Mouse (Mus musculus): Measurements from ENCODE around the gene Col28a1. TPM values are rescaled to one million over a fixed set of nuclear protein-coding genes. Genes with fewer than 3 reads are reported as not detected.

The Col28a1 gene
- 0.05 and 0.06 TPM in 2 replicates for polyA plus RNA-seq (2016; fragmentation: Nextera tagmentation; extraction: Ambion mirVana)

DNA sequence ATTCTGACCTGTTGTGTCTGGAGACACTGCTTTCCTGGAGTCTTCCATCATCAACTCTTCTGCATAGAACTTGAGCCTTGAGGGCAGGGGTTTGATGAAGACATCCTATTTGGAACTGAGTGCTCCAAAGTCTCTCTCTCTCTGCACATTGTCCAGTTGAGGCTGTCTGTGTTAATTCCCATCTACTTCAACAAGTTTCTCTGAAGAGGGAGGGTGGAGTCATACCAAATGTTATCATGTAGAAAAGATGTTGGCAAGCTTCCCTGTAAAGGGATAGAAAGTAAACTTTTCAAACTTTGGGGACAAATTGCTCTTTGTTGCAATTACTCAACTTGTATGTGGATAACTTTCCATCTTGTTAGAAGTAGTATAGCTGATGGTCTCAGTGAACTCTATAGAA, at the start of gene Col28a1:
Gene Col28a1 (minus strand): TSS at position 101 of the 400 bp plus-strand sequence.
- no peak within 1 kb of the TSS for H3K9ac ChIP-seq
- H3K4me2 ChIP-seq: no peak within 1 kb of the TSS
- no peaks in the 10 kb centered on the region for H3K4me1 ChIP-seq
- no peak for ATAC-seq
- no peaks in the 10 kb centered on the region for H3K27me3 ChIP-seq (replicated peaks)
- H3K27ac ChIP-seq: no peak within 1 kb of the TSS
- H3K36me3 ChIP-seq: no peaks in the 10 kb centered on the region
- H3K4me3 ChIP-seq: no peak within 1 kb of the TSS
- 0 out of 2 replicates have a peak, but pooled peaks cover 6% of the 10 kb centered on the region for H3K9me3 ChIP-seq (replicated peaks)

- Histone ChIP-seq H3K4me1 (no peaks in the 10 kb centered on the region), H3K27ac (no peak overlapping the region), H3K36me3 (peaks cover 72% of the 10 kb centered on the region), H3K4me2 (no peak overlapping the region), H3K9ac (no peak overlapping the region), H3K4me3 (no peak overlapping the region), H3K27me3 (replicated peaks) (no peaks in the 10 kb centered on the region), H3K9me3 (replicated peaks) (no peaks in the 10 kb centered on the region)
- WGBS (ENCODE audit: insufficient replicate concordance): 76% methylated on average over 3 of the region's 3 CpGs
- ATAC-seq: no peak
Measured at GRCm38 (mm10) chr6:8228596-8228995, 36.2 kb upstream of the Col28a1 start.

- ATAC-seq: no peak
- no peak overlapping the region for H3K4me2 ChIP-seq
- H3K4me3 ChIP-seq: no peak overlapping the region
- H3K4me1 ChIP-seq: no peaks in the 10 kb centered on the region
- H3K27ac ChIP-seq: no peak overlapping the region
- 74% methylated on average over 3 of the region's 3 CpGs for WGBS (ENCODE audit: insufficient replicate concordance)
- no peaks in the 10 kb centered on the region for H3K9me3 ChIP-seq (replicated peaks)
- peaks cover 66% of the 10 kb centered on the region for H3K36me3 ChIP-seq
- no peaks in the 10 kb centered on the region for H3K27me3 ChIP-seq (replicated peaks)
- no peak overlapping the region for H3K9ac ChIP-seq
Measured at GRCm38 (mm10) chr6:8227035-8227434, 34.6 kb upstream of the Col28a1 start.

DNA sequence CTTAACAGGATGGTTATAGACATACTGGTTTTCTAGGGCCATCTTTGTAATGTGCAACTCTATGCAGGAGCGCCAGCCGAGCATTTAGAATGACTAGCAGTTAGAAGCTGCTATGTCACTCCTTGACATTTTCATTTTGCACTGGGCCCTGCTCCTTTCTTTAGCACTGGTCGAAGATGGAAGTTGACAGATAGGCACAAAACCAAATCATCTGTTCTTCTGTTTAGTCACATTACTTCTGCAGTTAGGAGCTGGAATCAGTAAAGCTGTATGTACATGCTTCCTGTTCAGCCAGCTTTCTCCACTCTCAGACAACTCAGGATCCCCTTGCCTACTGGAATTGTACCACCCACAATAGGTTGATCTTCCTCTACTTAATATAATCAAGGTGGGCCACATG, 18.2 kb upstream of the Col28a1 start:
- Histone ChIP-seq H3K27ac (peak overlapping the region; percentile 40), H3K4me2 (peak overlapping the region; percentile 76), H3K9ac (peak overlapping the region; percentile 94; the same call in 1 of the 2 replicates), H3K27me3 (replicated peaks) (no peaks in the 10 kb centered on the region), H3K4me1 (peaks cover 11% of the 10 kb centered on the region), H3K9me3 (replicated peaks) (no peaks in the 10 kb centered on the region), H3K36me3 (peaks cover 31% of the 10 kb centered on the region), H3K4me3 (peak overlapping the region; percentile 79)
- 55% methylated on average over 3 of the region's 3 CpGs for WGBS (ENCODE audit: insufficient replicate concordance)
- ATAC-seq: no peak

DNA sequence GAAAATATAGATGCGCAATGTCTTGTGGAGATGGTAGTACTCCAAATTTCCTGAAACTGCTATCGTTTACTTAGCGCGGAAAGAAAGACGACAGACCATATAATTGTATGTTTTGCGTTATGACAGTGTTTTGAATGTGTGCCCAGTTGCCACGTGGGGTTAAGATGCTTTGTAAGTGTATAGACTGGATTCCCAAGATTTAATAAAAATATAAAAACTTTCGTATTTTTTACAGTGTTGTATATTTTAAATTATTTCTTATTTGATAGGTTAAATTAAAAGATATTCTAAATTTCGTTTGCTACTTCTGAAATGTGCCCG, 17.4 kb upstream of the Col28a1 start:
- Histone ChIP-seq H3K4me3 (peak overlapping the region; percentile 79), H3K27ac (peak overlapping the region; percentile 91), H3K27me3 (replicated peaks) (no peaks in the 10 kb centered on the region), H3K9ac (peak overlapping the region; percentile 94), H3K4me1 (peaks cover 11% of the 10 kb centered on the region), H3K4me2 (peak overlapping the region; percentile 76), H3K36me3 (peaks cover 23% of the 10 kb centered on the region), H3K9me3 (replicated peaks) (no peaks in the 10 kb centered on the region)
- WGBS (ENCODE audit: insufficient replicate concordance): 8% methylated on average over 10 of the region's 10 CpGs
- ATAC-seq: no peak

- Histone ChIP-seq H3K27me3 (replicated peaks) (no peaks in the 10 kb centered on the region), H3K36me3 (peaks cover 19% of the 10 kb centered on the region), H3K4me2 (peak within 1 kb of the TSS; percentile 76), H3K27ac (peak within 1 kb of the TSS; percentile 91), H3K9me3 (replicated peaks) (no peaks in the 10 kb centered on the region), H3K4me3 (peak within 1 kb of the TSS; percentile 79), H3K9ac (peak within 1 kb of the TSS; percentile 94), H3K4me1 (peaks cover 11% of the 10 kb centered on the region)
- ATAC-seq: peak; percentile 98
- WGBS (ENCODE audit: insufficient replicate concordance): 1% methylated on average over 75 of the region's 90 CpGs
Measured at GRCm38 (mm10) chr6:8209047-8209865, 16.8 kb upstream of the Col28a1 start, which contains the start of gene Mios. TSS of gene Mios (plus strand) at chr6:8209222.

GRCm38 (mm10) chr6:8189917-8190316, 2.5 kb downstream of the Col28a1 start:
- Histone ChIP-seq H3K9me3 (replicated peaks) (no peaks in the 10 kb centered on the region), H3K4me2 (no peak overlapping the region), H3K4me3 (no peak overlapping the region), H3K9ac (no peak overlapping the region), H3K36me3 (no peaks in the 10 kb centered on the region), H3K4me1 (no peaks in the 10 kb centered on the region), H3K27me3 (replicated peaks) (no peaks in the 10 kb centered on the region), H3K27ac (no peak overlapping the region)
- 46% methylated on average over 3 of the region's 3 CpGs for WGBS (ENCODE audit: insufficient replicate concordance)
- no peak for ATAC-seq

DNA sequence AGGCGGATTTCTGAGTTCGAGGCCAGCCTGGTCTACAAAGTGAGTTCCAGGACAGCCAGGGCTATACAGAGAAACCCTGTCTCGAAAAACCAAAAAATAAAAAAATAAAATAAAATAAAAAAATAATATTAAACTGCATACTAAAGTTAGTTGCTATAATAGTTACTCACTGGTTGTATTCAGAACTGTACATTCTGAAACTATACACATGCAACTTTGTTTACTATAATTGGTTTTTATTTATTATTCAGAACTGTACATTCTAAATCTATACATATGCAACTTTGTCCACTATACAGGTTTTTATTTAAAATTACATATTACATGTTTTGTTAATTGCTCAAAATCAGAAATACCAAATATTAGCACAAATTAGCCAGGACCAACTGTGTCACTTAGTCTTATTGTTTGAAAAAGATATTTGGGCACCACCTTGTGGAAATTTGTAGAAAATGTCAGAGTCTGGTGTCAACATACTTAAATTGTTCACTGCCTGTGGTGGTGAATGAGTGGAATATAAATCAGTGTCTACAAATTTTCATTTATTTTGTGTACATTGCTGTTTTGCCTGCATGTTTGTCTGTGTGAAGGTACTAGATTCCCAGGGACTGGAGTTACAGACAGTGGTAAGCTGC, 3.7 kb downstream of the Col28a1 start:
- Histone ChIP-seq H3K9ac (no peak overlapping the region), H3K4me2 (no peak overlapping the region), H3K36me3 (no peaks in the 10 kb centered on the region), H3K9me3 (replicated peaks) (no peaks in the 10 kb centered on the region), H3K4me1 (no peaks in the 10 kb centered on the region), H3K27ac (no peak overlapping the region), H3K4me3 (no peak overlapping the region), H3K27me3 (replicated peaks) (no peaks in the 10 kb centered on the region)
- WGBS (ENCODE audit: insufficient replicate concordance): 75% methylated on average over 3 of the region's 3 CpGs
- no peak for ATAC-seq

DNA sequence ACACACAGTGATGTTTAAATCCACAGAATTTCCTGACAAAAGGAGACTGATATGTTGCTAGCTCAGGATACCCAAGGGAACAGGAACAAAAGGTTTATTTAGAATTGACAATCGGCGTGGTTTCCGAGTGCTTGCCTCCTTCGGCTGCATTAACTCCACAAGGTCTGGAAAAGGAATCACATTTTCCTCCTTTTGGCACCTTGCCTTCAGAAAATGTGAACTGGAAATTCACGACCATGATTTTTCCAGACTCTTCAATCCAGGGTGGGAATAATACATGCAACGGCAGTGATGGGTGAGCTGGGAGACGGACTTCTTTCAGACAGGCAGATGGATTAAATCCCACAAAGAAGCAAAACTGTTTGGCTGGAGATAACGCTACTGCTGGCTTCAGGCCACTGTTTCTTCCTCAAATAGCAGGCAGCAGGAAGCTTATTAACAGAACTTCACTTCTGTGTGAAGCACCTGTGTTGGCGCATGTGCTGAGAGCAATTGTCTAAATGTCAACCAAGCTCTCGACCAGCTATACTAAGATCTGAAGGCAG, 13.9 kb downstream of the Col28a1 start:
- 52% methylated on average over 10 of the region's 10 CpGs for WGBS (ENCODE audit: insufficient replicate concordance)
- Histone ChIP-seq H3K9ac (no peak overlapping the region), H3K4me1 (no peaks in the 10 kb centered on the region), H3K27me3 (replicated peaks) (no peaks in the 10 kb centered on the region), H3K4me3 (no peak overlapping the region), H3K4me2 (no peak overlapping the region), H3K36me3 (no peaks in the 10 kb centered on the region), H3K27ac (no peak overlapping the region), H3K9me3 (replicated peaks) (no peaks in the 10 kb centered on the region)
- no peak for ATAC-seq

GRCm38 (mm10) chr6:8176116-8176515, 16.3 kb downstream of the Col28a1 start:
- H3K4me3 ChIP-seq: no peak overlapping the region
- no peaks in the 10 kb centered on the region for H3K27me3 ChIP-seq (replicated peaks)
- H3K9ac ChIP-seq: no peak overlapping the region
- 64% methylated on average over 2 of the region's 2 CpGs for WGBS (ENCODE audit: insufficient replicate concordance)
- H3K27ac ChIP-seq: no peak overlapping the region
- no peak for ATAC-seq
- H3K36me3 ChIP-seq: no peaks in the 10 kb centered on the region
- no peaks in the 10 kb centered on the region for H3K9me3 ChIP-seq (replicated peaks)
- H3K4me1 ChIP-seq: no peaks in the 10 kb centered on the region
- no peak overlapping the region for H3K4me2 ChIP-seq

- H3K4me3 ChIP-seq: no peak overlapping the region
- no peaks in the 10 kb centered on the region for H3K4me1 ChIP-seq
- H3K27ac ChIP-seq: no peak overlapping the region
- no peaks in the 10 kb centered on the region for H3K27me3 ChIP-seq (replicated peaks)
- H3K9ac ChIP-seq: no peak overlapping the region
- no peak for ATAC-seq
- WGBS (ENCODE audit: insufficient replicate concordance): 79% methylated on average over 7 of the region's 7 CpGs
- H3K4me2 ChIP-seq: no peak overlapping the region
- H3K36me3 ChIP-seq: no peaks in the 10 kb centered on the region
- no peaks in the 10 kb centered on the region for H3K9me3 ChIP-seq (replicated peaks)
Measured at GRCm38 (mm10) chr6:8175346-8175745, 17.1 kb downstream of the Col28a1 start.

- H3K9me3 ChIP-seq (replicated peaks): no peaks in the 10 kb centered on the region
- WGBS (ENCODE audit: insufficient replicate concordance): 14% methylated on average over 2 of the region's 2 CpGs
- H3K27ac ChIP-seq: no peak overlapping the region
- no peaks in the 10 kb centered on the region for H3K4me1 ChIP-seq
- ATAC-seq: no peak
- H3K4me3 ChIP-seq: no peak overlapping the region
- no peak overlapping the region for H3K4me2 ChIP-seq
- H3K36me3 ChIP-seq: no peaks in the 10 kb centered on the region
- H3K9ac ChIP-seq: no peak overlapping the region
- H3K27me3 ChIP-seq (replicated peaks): no peaks in the 10 kb centered on the region
Measured at GRCm38 (mm10) chr6:8174062-8174461, 18.4 kb downstream of the Col28a1 start.
